Mouse (Mus musculus) liver, adult 2 months (tissue): Measurements from ENCODE around the gene Vasn. TPM values are rescaled to one million over a fixed set of nuclear protein-coding genes. Genes with fewer than 3 reads are reported as not detected.

Experiments used
- DNase-seq: peaks from one replicate; pipeline ENCODE4 v3.0.0-alpha.2; 2011; ENCODE audit warnings: low read depth, low spot score; ENCODE audit errors: extremely low read depth
- H3K27ac ChIP-seq: fragments of 200-500 bp; replicated peaks from 2 replicates; pipeline ENCODE4 v1.5.1; 2012; ENCODE audit warnings: low read depth, mild to moderate bottlenecking, control low read depth, inconsistent platforms, low read length; ENCODE audit not compliant: insufficient read depth
- H3K27me3 ChIP-seq: fragments of 200-500 bp; 2 replicates; pipeline ENCODE4 v1.6.1; 2012; ENCODE audit warnings: mild to moderate bottlenecking, moderate library complexity, low read length, inconsistent platforms; ENCODE audit not compliant: control insufficient read depth, insufficient read depth
- H3K36me3 ChIP-seq: fragments of 200-500 bp; 2 replicates; pipeline ENCODE4 v1.6.1; 2012; ENCODE audit warnings: low read length, inconsistent platforms; ENCODE audit not compliant: control insufficient read depth, insufficient read depth
- H3K4me1 ChIP-seq: fragments of 200-500 bp; 2 replicates; pipeline ENCODE4 v1.6.1; 2011; ENCODE audit warnings: low read length; ENCODE audit not compliant: control insufficient read depth, insufficient read depth
- H3K4me3 ChIP-seq: fragments of 200-500 bp; 2 replicates; pipeline ENCODE4 v1.5.1; 2011; ENCODE audit warnings: low read depth, mild to moderate bottlenecking, control low read depth, low read length, moderate library complexity; ENCODE audit not compliant: insufficient read depth
- H3K79me2 ChIP-seq: fragments of 200-500 bp; 2 replicates; pipeline ENCODE4 v1.6.1; 2012; ENCODE audit warnings: inconsistent platforms, mild to moderate bottlenecking, low read length, moderate library complexity; ENCODE audit not compliant: control insufficient read depth, insufficient read depth
- H3K9ac ChIP-seq: fragments of 200-500 bp; 2 replicates; pipeline ENCODE4 v1.6.1; 2012; ENCODE audit warnings: low read depth, mild to moderate bottlenecking, control low read depth, inconsistent platforms, low read length
- CTCF ChIP-seq: fragments of 200-500 bp; IDR thresholded peaks from 2 replicates; pipeline ENCODE4 v1.5.1; 2011; ENCODE audit warnings: low read depth, low read length, control low read depth
- POLR2A ChIP-seq: fragments of 200-500 bp; IDR thresholded peaks from 2 replicates; pipeline ENCODE4 v1.6.1; 2011; ENCODE audit warnings: low read length, control low read depth; ENCODE audit not compliant: insufficient read depth; ENCODE audit errors: extremely low read depth
- WGBS: fragments of 180-500 bp; shearing (Covaris S2); methylation state at CpG from one replicate; pipeline ENCODE4 v1.1.7; 2018; 5-methylcytosine and 5-hydroxymethylcytosine counted together
- polyA plus RNA-seq: library from polyadenylated mRNA; depleted of rRNA; stranded (reverse); fragments of >200 nt; gene quantifications from 2 replicates; pipeline ENCODE4 v1.2.3, GENCODE M21; 2012
- total RNA-seq: library from RNA; depleted of rRNA; stranded (reverse); fragments of >200 nt; gene quantifications from 2 replicates; pipeline ENCODE4 v1.2.3, GENCODE M21; 2014

The Vasn gene
- total and polyA plus RNA-seq, 2 experiments, result 4.0 to 18.0 TPM

- Histone ChIP-seq H3K27me3 (0 out of 2 replicates have a peak, but pooled peaks cover 3% of the 10 kb centered on the region), H3K4me1 (no peaks in the 10 kb centered on the region), H3K9ac (no peak overlapping the region), H3K79me2 (no peaks in the 10 kb centered on the region), H3K4me3 (no peak overlapping the region), H3K27ac (no peak overlapping the region), H3K36me3 (no peaks in the 10 kb centered on the region)
- no peak for TF ChIP-seq POLR2A
- TF ChIP-seq CTCF, result no peak
- 85% methylated on average over 3 of the region's 3 CpGs for WGBS
- DNase-seq, result no peak
Observed at GRCm38 (mm10) chr16:4599616-4600015, 40.1 kb upstream of the Vasn start.

- no peak for DNase-seq
- H3K27ac ChIP-seq, result no peak overlapping the region
- H3K4me3 ChIP-seq, result no peak overlapping the region
- no peaks in the 10 kb centered on the region for H3K36me3 ChIP-seq
- no peaks in the 10 kb centered on the region for H3K27me3 ChIP-seq
- H3K9ac ChIP-seq, result no peak overlapping the region
- no peaks in the 10 kb centered on the region for H3K79me2 ChIP-seq
- no peak for TF ChIP-seq CTCF
- 81% methylated on average over 9 of the region's 9 CpGs for WGBS
- H3K4me1 ChIP-seq, result no peaks in the 10 kb centered on the region
Observed at GRCm38 (mm10) chr16:4600701-4601310, 38.9 kb upstream of the Vasn start.

GRCm38 (mm10) chr16:4602189-4602588 is 37.6 kb upstream of the Vasn start:
- WGBS, result 29% methylated on average over 3 of the region's 3 CpGs
- no peaks in the 10 kb centered on the region for H3K36me3 ChIP-seq
- no peak for TF ChIP-seq CTCF
- no peak for TF ChIP-seq POLR2A
- no peak for DNase-seq
- H3K9ac ChIP-seq, result no peak overlapping the region
- no peaks in the 10 kb centered on the region for H3K79me2 ChIP-seq
- no peak overlapping the region for H3K27ac ChIP-seq
- H3K4me3 ChIP-seq, result no peak overlapping the region
- no peaks in the 10 kb centered on the region for H3K27me3 ChIP-seq
- H3K4me1 ChIP-seq, result no peaks in the 10 kb centered on the region

DNA sequence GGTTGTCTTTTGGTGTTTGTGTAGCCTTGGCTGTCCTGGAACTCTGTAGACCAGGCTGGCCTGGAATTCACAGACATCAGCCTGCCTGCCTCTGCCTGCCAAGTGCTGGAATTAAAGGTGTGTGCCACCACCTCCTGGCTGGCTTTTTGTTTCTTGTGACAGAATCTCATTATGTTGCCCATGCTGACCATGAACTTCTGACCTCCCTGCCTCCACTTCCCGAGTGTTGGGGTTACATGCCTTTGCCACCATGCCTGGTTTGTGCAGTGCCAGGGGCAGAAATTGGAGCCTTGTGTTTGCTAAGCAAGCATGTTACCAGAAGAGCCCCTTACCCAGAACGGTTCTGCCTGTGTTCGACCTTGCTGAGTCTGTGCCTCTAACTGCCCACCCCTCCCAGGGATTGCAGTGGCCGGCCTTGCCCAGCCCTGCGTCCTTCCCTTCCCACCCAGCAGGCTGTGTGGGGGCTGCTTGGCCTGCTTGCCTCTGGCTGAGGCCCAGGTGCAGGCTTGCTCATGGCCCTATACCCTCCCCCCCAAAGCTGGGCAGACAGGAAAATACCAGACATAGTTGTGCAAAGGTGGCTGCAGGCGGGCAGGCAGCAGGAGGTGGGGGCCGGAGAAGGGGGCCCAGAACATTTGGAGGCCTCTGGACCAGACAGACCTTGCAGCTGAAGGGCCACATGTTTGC is 36.8 kb upstream of the Vasn start:
- H3K4me1 ChIP-seq, result no peaks in the 10 kb centered on the region
- 71% methylated on average over 7 of the region's 7 CpGs for WGBS
- no peak overlapping the region for H3K9ac ChIP-seq

GRCm38 (mm10) chr16:4603453-4603837 is 36.3 kb upstream of the Vasn start:
- no peak for DNase-seq
- Histone ChIP-seq H3K9ac (no peak overlapping the region), H3K27me3 (no peaks in the 10 kb centered on the region), H3K27ac (no peak overlapping the region), H3K4me1 (no peaks in the 10 kb centered on the region), H3K4me3 (no peak overlapping the region), H3K79me2 (no peaks in the 10 kb centered on the region), H3K36me3 (no peaks in the 10 kb centered on the region)
- no peak for TF ChIP-seq POLR2A
- no peak for TF ChIP-seq CTCF
- WGBS, result 88% methylated on average over 1 of the region's 1 CpGs

More for the DNA sequence above, 36.8 kb upstream of the Vasn start:
- H3K27me3 ChIP-seq, result no peaks in the 10 kb centered on the region
- H3K27ac ChIP-seq, result no peak overlapping the region
- no peaks in the 10 kb centered on the region for H3K36me3 ChIP-seq
- no peak overlapping the region for H3K4me3 ChIP-seq
- H3K79me2 ChIP-seq, result no peaks in the 10 kb centered on the region
- no peak for DNase-seq
- TF ChIP-seq POLR2A (no peak), CTCF (no peak)

DNA sequence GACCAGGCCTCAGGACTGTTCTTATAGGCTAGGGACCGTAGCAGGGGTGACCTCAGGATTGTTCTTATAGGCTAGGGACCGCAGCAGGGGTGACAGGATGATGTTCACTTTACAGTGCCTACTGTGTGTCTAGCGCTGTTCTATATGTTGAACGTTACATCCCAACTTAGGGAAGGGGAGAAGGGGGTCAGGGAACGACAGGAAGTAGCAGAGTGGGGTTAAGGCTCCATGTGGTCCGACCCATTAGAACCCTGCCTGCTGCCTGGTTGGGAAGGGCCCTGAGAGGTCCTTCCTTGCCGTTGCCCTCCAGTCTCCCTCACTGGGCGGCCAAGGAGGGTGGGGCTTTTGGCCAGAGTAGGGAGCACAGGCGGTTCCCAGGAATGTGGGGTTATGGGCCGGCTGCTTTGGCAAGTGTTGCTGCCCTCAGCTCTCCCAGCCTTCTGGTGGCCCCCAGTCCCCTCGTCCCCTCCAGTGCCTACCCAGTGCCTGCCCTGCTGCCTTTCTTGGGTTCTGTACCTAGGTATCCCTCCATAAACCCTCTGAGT is 35.4 kb upstream of the Vasn start:
- Histone ChIP-seq H3K27ac (no peak overlapping the region), H3K79me2 (no peaks in the 10 kb centered on the region), H3K9ac (no peak overlapping the region), H3K4me3 (no peak overlapping the region), H3K4me1 (no peaks in the 10 kb centered on the region), H3K27me3 (no peaks in the 10 kb centered on the region), H3K36me3 (no peaks in the 10 kb centered on the region)
- DNase-seq, result no peak
- no peak for TF ChIP-seq POLR2A
- TF ChIP-seq CTCF, result no peak
- 79% methylated on average over 11 of the region's 11 CpGs for WGBS
